Mouse (Mus musculus) lung, postnatal 14 days (tissue): ENCODE results near the gene Lrrc8b.

Source experiments
- DNase-seq: peaks from one replicate; pipeline ENCODE4 v3.0.0; 2021

The Lrrc8b gene

GRCm38 (mm10) chr5:105427326-105427725 lies 11.8 kb downstream of the Lrrc8b start:
- no peak for DNase-seq

- peak; percentile 71 for DNase-seq
Measured at GRCm38 (mm10) chr5:105428265-105428974, 12.8 kb downstream of the Lrrc8b start.

GRCm38 (mm10) chr5:105430148-105430547 lies 14.6 kb downstream of the Lrrc8b start:
- DNase-seq, result no peak

- no peak for DNase-seq
Measured at GRCm38 (mm10) chr5:105439608-105440007, 24.0 kb downstream of the Lrrc8b start.

- no peak for DNase-seq
Measured at GRCm38 (mm10) chr5:105440992-105441535, 25.5 kb downstream of the Lrrc8b start.

- no peak for DNase-seq
Measured at GRCm38 (mm10) chr5:105442212-105443000, 26.8 kb downstream of the Lrrc8b start.

GRCm38 (mm10) chr5:105443057-105443815 lies 27.7 kb downstream of the Lrrc8b start:
- peak; percentile 60 for DNase-seq

GRCm38 (mm10) chr5:105445686-105446085 lies 30.1 kb downstream of the Lrrc8b start:
- DNase-seq, result no peak

- no peak for DNase-seq
Measured at GRCm38 (mm10) chr5:105454105-105454504, 38.5 kb downstream of the Lrrc8b start.

GRCm38 (mm10) chr5:105459077-105459476 lies 43.5 kb downstream of the Lrrc8b start:
- no peak for DNase-seq

GRCm38 (mm10) chr5:105460551-105460950 lies 45.0 kb downstream of the Lrrc8b start:
- DNase-seq, result no peak

GRCm38 (mm10) chr5:105461076-105461475 lies 45.5 kb downstream of the Lrrc8b start:
- DNase-seq, result no peak

- DNase-seq, result no peak
Measured at GRCm38 (mm10) chr5:105464671-105465070, 49.1 kb downstream of the Lrrc8b start.

GRCm38 (mm10) chr5:105465550-105465949 lies 50.0 kb downstream of the Lrrc8b start:
- no peak for DNase-seq

GRCm38 (mm10) chr5:105466471-105466902 lies 50.9 kb downstream of the Lrrc8b start:
- no peak for DNase-seq

GRCm38 (mm10) chr5:105467271-105467670 lies 51.7 kb downstream of the Lrrc8b start:
- DNase-seq, result no peak

GRCm38 (mm10) chr5:105472983-105473705 lies 57.6 kb downstream of the Lrrc8b start:
- no peak for DNase-seq

- no peak for DNase-seq
Measured at GRCm38 (mm10) chr5:105477527-105477926, 62.0 kb downstream of the Lrrc8b start.

GRCm38 (mm10) chr5:105479673-105480072 lies 64.1 kb downstream of the Lrrc8b start:
- no peak for DNase-seq

- no peak for DNase-seq
Measured at GRCm38 (mm10) chr5:105480561-105480960, 65.0 kb downstream of the Lrrc8b start.

GRCm38 (mm10) chr5:105483632-105484031 lies 68.1 kb downstream of the Lrrc8b start:
- DNase-seq, result no peak

GRCm38 (mm10) chr5:105484247-105484646 lies 68.7 kb downstream of the Lrrc8b start:
- no peak for DNase-seq
